Mouse (Mus musculus): ENCODE data around the gene Rnf185. TPM values are rescaled to one million over a fixed set of nuclear protein-coding genes. Genes with fewer than 3 reads are reported as not detected.

The Rnf185 gene
- total RNA-seq, 2 experiments from 2014 or later, result 12.7 to 14.4 TPM

DNA sequence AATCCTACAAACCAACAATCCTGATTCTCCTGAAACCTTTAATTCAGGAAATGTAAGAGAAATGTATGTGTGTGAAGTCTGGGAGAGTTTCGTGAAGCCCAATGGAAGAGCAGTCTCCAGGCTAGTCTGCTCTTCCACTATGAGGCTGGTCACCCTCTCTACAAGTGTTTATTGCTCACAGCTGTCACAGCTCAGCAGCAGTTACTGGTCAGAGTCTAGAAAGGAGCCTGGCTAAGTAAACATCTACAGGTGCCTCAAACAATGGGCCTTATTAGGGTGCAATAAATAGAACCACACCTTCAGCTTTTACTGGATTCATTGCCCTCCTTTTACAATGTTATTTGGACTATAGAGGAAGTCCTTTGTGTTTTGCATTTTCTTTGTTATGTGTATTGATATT, 53.8 kb downstream of the Rnf185 start:
- ATAC-seq (ENCODE audit: poor library complexity, severe bottlenecking), result no peak

DNA sequence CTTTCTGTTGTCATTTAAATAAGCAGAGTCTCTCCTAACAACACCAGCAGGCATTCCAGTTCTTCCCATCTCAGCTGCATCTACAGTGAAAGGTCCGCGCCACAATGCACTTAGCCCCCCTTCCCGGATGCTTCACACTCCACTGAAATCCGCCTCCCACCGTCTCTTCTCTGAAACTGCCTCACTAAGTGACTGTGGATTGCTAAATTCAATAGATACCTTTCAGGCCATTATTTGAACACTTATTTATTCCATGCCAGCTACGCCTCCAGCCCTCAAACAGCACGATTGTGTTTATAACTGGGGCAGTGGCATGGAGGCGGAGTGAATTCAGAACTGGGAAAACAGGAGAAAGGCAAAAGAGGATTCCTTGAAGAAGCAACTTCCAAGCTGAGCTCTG, 55.6 kb downstream of the Rnf185 start:
- ATAC-seq (ENCODE audit: poor library complexity, severe bottlenecking), result no peak

DNA sequence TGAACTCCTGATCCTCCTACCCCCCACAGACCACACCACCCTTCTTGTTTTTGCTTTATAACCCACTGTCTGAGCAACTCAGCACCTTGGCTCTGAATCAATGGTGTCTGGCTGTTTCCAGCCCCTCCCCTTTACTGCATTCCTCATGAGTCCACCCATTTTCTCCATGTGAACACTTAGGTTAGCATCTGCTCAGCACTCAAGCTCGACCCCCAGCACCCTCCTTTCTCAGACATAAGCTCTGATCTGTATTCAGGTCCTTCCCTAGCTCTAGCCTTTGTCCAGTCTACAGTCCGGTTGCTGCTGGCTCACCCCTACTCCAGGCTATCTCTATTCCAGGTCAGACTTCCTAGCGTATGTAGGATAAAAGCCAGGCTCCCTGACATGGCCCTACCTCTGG, 56.1 kb downstream of the Rnf185 start:
- ATAC-seq (ENCODE audit: poor library complexity, severe bottlenecking), result no peak

DNA sequence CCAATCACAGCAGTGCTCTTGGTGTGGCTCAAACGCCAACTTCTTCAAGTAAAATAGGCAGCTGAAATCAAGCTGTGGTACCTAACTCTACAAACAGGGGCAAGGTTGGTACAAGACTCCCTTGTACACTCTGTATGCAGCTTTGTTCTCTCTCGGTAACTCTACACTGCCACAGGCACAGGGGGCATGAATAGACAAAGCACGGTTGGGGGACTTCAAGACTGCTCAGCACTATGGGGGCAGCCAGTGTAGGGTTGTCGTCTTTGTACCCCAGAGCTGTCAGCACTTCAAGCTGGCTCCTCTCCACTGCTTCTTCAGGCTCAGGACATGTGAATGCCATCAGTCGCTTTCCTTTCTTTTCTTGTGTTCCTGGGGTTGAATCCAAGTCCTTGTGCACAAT, 57.6 kb downstream of the Rnf185 start:
- ATAC-seq (ENCODE audit: poor library complexity, severe bottlenecking), result no peak

DNA sequence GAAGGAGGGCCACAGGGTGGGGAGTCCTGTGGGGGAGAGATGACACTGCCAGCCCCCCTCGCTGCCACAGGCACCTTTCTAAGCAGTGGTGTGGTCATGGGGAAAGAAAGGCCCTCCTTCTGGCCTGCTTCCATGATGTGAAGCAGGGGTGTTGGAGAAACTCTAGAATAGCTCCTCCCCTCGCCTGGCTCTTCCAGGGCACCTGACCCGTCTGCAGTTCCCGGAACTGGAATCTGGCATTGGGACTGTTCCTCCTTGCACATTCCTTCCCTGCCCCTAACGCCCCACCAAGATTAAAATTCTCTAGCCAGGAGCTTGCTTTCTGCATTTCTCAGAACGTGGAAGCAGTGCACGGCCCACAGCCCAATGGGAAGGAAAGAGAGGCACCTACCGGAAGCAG, 59.6 kb downstream of the Rnf185 start:
- no peak for ATAC-seq (ENCODE audit: poor library complexity, severe bottlenecking)

DNA sequence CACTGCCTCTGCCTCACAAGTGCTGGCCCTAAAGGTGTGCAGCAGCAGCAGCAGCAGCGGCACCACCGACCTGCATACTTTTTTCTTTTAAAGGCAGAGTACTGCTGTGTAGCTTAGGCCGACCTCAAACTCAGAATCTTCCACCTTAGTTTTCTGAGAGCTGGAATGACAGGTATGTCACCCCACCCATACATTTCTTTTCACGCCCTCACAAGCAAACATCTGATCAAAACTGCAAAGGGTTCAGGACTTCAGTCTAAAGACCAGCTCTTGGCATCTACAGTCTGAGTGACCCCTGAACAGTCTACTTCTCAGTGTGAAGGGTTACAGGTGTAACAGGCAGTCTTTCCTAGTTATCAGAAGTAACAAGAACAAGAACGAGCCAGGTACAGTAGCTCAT, 61.4 kb downstream of the Rnf185 start:
- ATAC-seq (ENCODE audit: poor library complexity, severe bottlenecking), result no peak

DNA sequence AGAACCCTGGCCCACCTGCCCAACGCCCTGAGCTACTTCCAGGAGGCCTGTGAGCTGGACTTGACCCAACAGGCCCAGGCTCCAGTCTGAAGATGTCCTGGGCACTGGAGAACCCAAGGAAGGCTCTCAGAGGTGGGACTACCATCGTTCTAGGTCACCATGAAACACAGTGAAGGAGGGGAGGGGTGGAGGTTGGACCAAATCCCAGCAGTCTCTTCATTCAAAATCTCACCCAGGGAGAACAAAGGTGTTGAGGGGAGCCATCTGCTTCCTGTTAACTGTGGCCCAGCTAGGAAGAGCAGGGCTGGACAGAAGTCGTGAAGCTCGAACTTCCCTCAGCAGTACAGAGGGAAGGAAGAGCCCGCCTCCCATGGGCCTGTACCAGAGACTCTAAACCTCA, 62.2 kb downstream of the Rnf185 start:
- ATAC-seq (ENCODE audit: poor library complexity, severe bottlenecking), result no peak

DNA sequence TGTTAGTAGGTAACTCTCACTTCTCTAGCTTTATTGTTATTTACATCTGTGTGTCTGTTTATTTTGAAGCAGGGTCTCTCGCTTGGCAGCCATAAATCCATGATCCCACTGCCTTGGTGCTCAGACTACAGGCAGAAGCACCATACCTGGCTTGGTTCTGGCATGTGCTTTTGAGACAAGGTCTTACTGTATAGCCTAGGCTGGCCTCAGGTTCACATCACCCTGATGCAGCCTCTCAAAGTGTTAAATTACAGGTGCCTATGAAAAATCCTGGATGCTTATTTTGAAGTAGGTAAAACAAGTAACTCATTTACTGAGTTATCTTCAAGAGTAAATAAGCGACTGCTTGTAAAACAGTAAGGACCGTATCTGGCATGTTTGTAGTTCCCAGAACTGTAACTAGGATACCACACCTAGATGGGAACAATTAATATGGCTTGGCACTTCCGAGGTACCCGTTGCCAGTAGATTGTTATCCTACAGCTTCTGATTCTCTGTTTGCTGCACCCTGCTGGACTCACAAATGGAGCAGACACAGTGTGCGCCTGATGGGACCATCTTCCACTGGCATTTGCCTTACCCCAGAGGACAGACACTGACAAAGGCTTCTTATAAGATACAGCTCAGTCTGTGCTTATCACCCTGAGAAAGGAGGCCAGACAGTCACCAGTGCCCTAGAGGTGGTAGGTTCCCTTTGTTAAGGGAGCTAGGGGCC, 64.5 kb downstream of the Rnf185 start:
- no peak for ATAC-seq (ENCODE audit: poor library complexity, severe bottlenecking)

DNA sequence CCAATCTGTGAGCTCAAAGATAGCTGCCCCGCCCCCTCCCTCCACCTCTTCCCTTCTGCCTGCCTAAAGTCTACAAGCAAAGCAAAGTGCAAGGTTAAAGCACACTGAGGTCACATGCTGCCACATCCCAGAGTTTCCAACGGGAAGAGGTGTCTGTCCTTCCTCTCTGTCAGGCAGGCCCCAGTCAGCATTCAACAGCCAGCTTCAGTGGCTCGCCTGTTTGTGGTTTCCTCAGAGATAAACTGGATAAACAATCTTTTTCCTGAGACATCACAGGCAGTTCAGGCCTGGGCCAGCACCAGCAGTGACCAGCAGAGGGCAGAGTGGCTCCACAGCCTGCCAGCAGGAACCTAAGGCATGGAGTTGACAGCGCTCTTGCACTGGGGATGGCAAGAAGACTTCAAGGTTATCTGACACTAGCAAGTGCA, 65.2 kb downstream of the Rnf185 start:
- peak; percentile 91 for ATAC-seq (ENCODE audit: poor library complexity, severe bottlenecking)

DNA sequence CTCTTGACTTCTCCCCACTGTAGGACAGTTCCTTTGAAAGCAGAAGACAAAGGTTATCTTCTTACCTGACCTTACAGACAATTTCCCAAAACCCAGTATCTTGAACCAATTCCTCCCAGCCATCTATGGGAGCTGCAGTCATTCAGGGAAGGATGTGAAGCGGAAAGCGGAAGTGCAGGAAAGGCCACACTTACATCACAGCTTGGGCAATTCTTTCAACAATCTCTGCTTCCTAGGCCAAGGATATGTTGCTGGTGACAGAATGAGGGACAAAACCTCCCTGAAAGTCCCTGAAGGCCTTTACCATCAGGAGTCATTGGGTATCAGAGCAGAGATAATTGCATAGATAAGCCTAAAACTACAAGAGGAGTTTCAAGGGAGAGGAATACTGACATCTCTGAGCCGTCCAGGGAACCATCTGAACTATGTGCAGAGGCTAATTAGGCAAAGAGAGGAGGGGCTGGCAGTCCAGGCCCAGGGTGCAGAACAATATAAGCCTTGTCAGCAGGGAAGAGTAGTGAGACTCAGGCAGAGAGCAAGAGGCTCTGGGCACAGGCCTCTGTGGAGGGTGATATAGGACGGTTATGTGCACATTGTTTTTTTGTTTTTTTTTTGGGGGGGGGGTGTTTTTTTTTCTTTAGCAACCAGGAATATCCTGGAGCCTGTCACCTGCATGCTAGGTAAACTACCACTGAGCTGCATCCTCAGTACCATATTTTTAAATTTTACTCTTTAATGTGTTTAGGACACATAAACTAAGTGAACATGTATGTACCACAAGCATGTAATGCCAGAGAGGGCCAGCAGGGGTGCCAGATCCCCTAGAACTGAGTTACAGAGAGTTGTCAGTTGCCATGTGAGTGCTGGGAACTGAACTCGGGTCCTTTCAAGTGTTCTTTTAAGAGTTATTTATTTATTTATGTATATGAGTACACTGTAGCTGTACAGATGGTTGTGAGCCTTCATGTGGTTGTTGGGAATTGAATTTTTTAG, 69.3 kb downstream of the Rnf185 start:
- ATAC-seq (ENCODE audit: poor library complexity, severe bottlenecking), result peak; percentile 78

DNA sequence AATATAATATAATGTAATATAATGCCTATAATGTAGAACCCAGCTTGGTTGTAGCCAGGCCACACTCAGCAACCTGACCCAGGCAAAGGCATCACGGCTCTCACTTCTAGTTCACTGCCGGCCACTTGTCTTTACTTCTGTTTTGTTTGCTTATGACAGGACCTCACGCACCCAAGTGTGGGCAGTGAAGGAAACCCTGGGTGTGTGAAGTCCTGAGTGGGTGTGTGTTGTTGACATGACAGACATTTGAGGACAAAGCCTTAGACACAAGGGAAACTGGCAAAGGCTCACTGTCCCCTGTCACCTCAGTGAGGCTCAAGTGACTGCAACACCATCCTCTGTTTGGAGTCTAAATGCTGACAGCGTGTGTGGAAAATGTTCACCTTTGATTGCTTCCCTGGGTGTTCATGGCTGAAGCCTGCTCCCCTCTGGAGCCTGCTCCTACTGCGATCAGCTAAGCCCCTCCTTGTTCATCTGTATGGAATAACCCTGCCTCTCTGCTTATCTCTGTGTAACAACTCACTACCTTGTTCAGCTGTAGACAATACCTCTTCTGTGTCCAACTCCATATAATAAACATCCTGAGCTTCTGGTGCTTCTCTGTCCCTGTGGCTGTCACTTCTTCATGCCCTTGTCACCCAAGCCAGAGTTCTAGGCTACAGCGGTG, 70.9 kb downstream of the Rnf185 start:
- no peak for ATAC-seq (ENCODE audit: poor library complexity, severe bottlenecking)

DNA sequence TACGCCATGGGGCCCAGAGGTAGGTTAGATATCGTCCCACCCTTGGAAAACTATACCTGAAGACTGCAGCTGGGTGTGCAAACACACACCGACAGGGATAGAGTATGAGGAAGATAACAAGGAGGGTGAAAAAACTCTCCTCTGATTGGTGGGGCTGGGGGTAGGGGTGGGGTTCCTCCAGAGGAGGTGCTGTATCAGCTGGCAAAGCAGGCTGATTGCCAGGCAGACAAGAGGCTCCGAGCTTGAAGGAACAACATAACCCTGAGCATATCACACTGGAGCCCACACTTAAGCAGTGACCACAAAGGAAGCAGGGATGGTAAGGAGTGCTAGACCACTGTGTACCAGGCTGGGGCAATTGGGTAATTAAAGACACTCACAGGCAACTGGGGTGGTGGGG, 72.7 kb downstream of the Rnf185 start:
- ATAC-seq (ENCODE audit: poor library complexity, severe bottlenecking), result peak; percentile 29

DNA sequence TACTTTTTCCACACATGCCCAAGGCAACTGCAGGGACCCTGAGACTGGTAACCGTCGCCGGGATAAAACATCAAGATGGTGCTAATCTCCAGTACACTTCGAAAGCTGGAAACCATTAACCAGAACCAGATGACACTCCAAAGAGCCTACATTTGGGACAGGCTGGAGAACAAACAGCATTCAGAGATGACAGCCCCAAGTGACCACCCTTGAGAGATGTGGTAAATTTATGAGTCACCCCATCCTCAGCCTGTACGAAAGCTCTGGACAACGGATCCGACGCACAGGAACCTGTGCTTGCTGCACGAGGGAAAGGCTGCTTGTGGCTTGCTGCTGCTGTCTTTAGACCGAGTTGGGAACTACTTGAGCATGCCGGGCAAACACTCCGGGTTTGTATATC, 77.4 kb downstream of the Rnf185 start:
- no peak for ATAC-seq (ENCODE audit: poor library complexity, severe bottlenecking)

DNA sequence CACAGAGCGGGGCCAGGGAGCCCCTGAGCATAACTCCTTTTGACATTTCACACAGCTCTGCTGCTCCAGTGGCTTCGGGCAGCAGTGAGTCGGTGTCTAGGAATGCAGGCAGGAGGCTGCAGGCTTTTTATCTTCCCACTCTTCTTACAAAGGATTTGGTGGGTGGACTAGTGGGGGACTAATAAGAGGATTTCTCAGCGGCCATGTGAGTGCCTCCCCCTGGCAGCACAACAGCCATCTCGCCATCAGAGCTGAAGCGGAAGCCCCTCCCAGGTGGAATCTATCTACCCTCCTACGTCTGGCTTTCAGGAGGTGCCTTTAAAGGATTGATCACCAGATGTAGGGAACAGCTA, 77.9 kb downstream of the Rnf185 start:
- no peak for ATAC-seq (ENCODE audit: poor library complexity, severe bottlenecking)

DNA sequence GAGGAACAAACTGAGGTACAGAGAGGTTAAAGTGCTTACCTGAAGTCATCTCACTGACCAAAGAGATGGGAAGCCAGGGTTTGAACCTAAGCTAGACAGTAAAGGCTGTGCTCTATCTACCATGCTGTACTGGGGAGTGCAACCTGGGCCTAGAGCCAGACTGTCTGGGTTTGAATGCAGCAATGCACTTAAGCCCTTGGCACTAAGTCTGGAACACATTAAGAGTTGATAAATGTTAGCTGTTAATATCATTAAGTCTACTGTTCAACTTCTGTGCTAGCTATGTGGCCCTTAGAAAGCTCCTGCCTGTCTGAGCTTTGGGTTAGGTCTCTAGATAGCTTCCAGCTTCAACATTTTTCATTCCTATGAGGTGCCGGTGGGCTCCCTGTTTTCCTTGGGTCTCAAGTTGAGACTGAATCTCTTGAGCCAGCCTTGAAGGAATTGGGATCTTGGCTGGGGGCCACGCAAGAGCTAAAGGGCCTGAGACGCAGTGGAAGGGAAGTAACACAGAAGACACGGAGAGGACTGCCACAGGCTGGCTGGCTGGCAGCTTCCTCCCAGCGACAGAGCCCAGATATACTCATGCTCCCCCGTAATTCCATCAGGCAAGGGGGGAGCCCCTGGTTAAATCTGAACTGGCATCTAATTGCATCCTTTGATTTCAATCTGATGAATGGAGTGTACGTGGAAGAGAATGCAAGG, 78.4 kb downstream of the Rnf185 start:
- ATAC-seq (ENCODE audit: poor library complexity, severe bottlenecking), result no peak

DNA sequence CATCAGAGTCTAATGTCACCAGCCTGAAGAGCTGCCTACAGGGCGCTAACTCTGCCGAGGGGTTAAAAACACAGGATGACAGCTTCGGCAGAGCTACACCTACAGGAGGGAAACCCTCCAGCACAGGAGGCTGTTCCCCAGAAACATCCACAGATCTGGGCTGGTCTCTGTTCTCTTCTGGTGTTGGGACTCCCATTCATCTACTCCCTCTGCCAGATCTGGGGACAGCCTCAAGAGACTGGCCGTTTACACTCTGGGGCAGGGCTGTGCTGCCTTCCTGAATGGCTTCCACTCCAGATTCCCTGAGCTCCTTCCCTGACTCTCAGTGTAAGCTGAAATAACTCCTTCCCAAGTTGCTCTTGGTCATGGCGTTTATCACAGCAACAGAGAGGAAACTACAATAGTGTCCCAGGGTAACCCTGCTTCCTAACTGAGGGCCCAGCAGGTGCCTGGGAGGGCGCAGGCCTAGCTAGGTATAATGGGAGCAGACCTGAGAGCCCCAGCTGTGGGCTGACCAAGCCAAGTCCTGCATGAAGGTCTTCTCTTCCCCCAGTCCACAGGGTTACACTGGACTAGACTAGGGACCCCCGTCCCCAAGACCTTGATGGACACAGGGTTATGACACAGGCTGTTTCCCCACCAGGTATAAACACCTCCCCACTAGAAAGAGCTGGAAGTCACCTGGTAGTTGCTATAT, 80.4 kb downstream of the Rnf185 start:
- ATAC-seq (ENCODE audit: poor library complexity, severe bottlenecking), result peak; percentile 32; the same call in 1 of the 2 replicates

DNA sequence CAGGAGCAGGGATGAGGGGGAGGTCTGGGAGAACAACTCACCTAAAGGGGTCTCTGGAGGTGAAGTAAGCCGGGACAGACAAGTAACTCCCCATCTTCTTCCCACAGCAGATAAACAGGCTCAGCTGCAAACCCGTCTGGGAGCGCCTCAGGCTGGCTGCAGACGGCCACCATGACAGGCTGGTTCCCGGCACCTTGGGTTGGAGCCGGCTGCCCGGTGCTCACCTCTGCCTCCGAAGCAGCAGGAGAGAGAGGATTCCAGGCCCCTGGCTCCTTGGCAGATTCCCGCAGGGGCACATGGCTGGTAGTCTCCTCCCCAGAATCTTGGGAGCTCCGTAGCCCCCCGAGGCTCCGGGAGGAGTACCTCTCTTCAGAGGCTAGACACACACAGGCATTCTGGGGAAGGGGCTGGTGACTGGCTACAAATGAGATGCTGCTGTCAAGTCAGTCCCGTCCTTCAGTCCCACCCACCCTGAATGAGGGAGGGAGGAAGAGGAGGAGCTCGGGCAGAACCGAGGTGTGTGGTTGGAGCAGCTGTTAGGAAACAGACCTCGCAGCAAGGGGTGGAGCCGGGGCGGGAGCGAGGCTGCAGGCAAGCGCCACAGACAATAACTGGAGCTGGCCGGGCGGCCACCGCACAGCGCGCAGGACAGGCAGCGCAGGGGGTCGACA, 81.1 kb downstream of the Rnf185 start:
- ATAC-seq (ENCODE audit: poor library complexity, severe bottlenecking), result peak; percentile 99

DNA sequence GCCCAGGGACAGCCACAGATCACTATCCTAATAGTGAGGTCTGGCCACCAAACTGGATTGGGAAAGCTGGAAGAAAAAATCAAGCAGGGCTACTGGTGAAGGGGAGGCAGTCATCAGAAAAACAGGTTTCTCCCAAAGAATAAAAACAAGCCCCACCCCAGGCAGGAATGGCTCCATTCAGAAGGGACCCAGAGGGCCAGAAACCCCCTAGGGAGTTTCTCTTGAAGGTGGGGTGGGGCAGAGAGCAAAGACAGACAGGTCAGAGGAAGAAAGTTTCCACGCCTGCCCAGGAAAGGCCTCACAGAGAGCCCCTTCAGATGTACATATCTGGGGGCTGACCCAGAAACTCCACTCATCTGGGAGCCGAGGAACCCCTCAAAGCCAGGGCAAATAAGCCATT, 82.0 kb downstream of the Rnf185 start:
- no peak for ATAC-seq (ENCODE audit: poor library complexity, severe bottlenecking)

DNA sequence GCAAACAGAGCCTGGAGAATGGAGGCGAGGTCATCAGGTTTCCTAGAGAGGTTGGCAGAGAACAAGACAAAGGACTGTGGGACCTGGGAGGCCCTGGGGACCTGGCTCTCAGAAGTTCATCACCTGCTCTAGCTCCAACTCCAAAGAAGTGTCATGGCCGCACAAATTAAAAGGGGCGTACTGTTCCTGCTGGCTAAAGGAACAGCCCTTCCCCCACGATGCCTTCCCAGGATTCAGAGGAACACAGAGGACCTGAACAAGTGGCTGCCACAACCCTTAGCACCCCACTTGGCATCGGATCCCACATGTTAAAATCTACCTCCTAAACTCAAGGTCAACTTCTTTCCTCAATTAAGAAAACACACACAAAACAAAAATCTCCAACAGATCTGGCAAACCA, 82.7 kb downstream of the Rnf185 start:
- no peak for ATAC-seq (ENCODE audit: poor library complexity, severe bottlenecking)

DNA sequence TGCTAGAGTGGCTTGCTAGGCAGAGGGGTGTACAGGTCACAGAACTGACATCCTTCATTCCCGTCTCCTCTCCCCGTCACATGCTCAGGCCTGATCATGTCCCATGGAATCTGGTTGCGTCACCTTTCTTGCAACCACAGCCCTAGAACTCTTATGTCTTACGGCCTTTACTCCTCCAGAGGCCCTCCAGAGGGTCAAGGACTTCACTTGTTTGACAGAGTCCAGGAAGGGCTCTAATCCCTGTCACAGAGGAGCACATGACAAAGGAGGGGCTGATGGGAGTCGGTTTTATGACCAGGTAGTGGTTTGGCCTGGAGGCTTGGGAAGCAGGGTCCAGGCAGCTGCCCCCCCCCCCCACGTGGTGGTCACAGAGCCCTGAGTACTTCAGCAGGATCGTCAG, 83.2 kb downstream of the Rnf185 start:
- no peak for ATAC-seq (ENCODE audit: poor library complexity, severe bottlenecking)
